Mouse (Mus musculus): ENCODE measurements around the gene Adam19. TPM values are rescaled to one million over a fixed set of nuclear protein-coding genes. Genes with fewer than 3 reads are reported as not detected.

Adam19 gene
- total RNA-seq, 1 experiment, result 43.8 TPM

DNA sequence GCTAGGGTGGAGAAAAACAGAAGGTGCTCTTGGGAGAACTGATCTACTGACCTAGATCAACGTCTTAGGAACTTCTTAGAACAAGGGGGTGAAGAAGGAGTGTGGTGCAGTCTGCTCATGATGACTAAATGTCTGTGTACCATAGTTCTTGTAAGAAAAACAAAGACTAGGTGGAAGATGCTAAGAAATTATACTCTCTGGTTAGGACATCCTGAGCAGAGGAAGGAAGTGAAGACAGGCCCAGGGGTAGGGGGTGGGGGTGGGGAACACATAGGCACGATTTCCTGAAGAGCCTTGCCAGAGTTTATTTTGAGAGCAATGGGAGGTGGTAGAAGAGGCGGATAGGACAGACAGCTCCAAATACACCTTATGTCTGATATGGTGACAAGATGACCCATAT is 27.6 kb downstream of the Adam19 start:
- no peak overlapping the region for H3K9ac ChIP-seq (ENCODE audit: insufficient read depth, low read depth, low read length, poor library complexity, severe bottlenecking)

DNA sequence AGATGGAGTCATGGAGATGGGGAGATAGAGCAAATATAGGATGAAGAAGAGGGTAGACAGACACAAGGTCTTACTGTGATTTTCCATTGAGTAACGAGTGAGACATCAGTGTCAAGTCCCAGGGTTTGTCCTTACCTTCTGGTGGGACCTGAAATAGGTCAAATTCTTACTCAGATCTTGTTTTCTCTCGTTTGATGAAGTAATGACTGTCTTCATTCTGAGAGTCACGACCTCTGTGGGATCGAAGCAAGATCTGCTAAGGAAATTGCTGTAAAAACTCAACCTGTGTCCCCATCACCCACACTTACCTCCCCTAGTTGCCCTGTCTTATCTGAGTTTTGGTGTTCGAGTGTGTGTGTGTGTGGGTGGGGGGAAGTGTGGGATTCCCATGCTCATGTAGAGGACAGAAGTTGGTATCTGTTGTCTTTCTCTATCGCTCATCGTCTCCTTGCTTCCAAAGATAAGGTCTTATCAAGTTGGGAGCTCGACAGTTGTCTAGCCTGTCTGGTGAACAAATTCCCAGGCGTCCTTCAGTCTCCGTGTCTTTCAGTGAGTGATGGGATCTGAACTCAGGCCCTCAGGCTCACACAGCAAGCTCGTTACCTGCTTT is 28.1 kb downstream of the Adam19 start:
- Histone ChIP-seq H3K27ac (ENCODE audit: insufficient read depth, low read depth, low read length, poor library complexity, severe bottlenecking) (no peak overlapping the region), H3K9ac (ENCODE audit: insufficient read depth, low read depth, low read length, poor library complexity, severe bottlenecking) (no peak overlapping the region), H3K9me3 (ENCODE audit: control insufficient read depth, insufficient read depth, low read depth, low read length) (no peaks in the 10 kb centered on the region), H3K36me3 (ENCODE audit: control insufficient read depth, insufficient read depth, low read length, poor library complexity, severe bottlenecking) (peaks cover 5% of the 10 kb centered on the region; the same call in 1 of the 2 replicates), H3K4me1 (ENCODE audit: control insufficient read depth in 2 of 2, insufficient read depth in 2 of 2, low read length in 2 of 2, poor library complexity in 1 of 2) (peaks cover 0 to 11% of the 10 kb centered on the region in 2 experiments; a peak in 2 of 4 replicates), H3K4me3 (ENCODE audit: insufficient read depth in 1 of 2, low read depth in 1 of 2, low read length in 2 of 2, poor library complexity in 1 of 2, severe bottlenecking in 1 of 2) (no peak overlapping the region)
- in situ Hi-C loops (cut with MboI; ENCODE audit: low sequenced_read_pairs in 2 of 2, unreplicated experiment in 2 of 2), result no loop called here
- no peak for DNase-seq (ENCODE audit: low read depth, low spot score)
- TF ChIP-seq CHD2 (IDR thresholded peaks at IDR 0.05; ENCODE audit: low read depth, low read length) (no peak), ZC3H11A (IDR thresholded peaks at IDR 0.05; ENCODE audit: borderline replicate concordance, low read depth, low read length) (no peak), ZNF384 (IDR thresholded peaks at IDR 0.05; ENCODE audit: low read depth, low read length) (no peak), MAFK (IDR thresholded peaks at IDR 0.05; ENCODE audit: insufficient read depth, low read depth, low read length) (no peak), HCFC1 (IDR thresholded peaks at IDR 0.05; ENCODE audit: borderline replicate concordance, insufficient read depth, low read length) (no peak)

More for the DNA sequence above, 27.6 kb downstream of the Adam19 start:
- DNase-seq (ENCODE audit: low read depth, low spot score), result no peak
- H3K4me1 ChIP-seq (ENCODE audit: control insufficient read depth in 2 of 2, insufficient read depth in 2 of 2, low read length in 2 of 2, poor library complexity in 1 of 2), result peaks cover 0 to 6% of the 10 kb centered on the region in 2 experiments; a peak in 2 of 4 replicates
- in situ Hi-C loops (cut with MboI; ENCODE audit: low sequenced_read_pairs in 2 of 2, unreplicated experiment in 2 of 2), result no loop called here
- H3K27ac ChIP-seq (ENCODE audit: insufficient read depth, low read depth, low read length, poor library complexity, severe bottlenecking), result no peak overlapping the region
- H3K9me3 ChIP-seq (ENCODE audit: control insufficient read depth, insufficient read depth, low read depth, low read length), result no peaks in the 10 kb centered on the region
- TF ChIP-seq CHD2 (IDR thresholded peaks at IDR 0.05; ENCODE audit: low read depth, low read length), result no peak
- no peak for TF ChIP-seq ZNF384 (IDR thresholded peaks at IDR 0.05; ENCODE audit: low read depth, low read length)
- TF ChIP-seq MAFK (IDR thresholded peaks at IDR 0.05; ENCODE audit: insufficient read depth, low read depth, low read length), result no peak
- no peak for TF ChIP-seq ZC3H11A (IDR thresholded peaks at IDR 0.05; ENCODE audit: borderline replicate concordance, low read depth, low read length)
- no peak for TF ChIP-seq HCFC1 (IDR thresholded peaks at IDR 0.05; ENCODE audit: borderline replicate concordance, insufficient read depth, low read length)
- peaks cover 7% of the 10 kb centered on the region; the same call in 1 of the 2 replicates for H3K36me3 ChIP-seq (ENCODE audit: control insufficient read depth, insufficient read depth, low read length, poor library complexity, severe bottlenecking)
- no peak overlapping the region for H3K4me3 ChIP-seq (ENCODE audit: insufficient read depth in 1 of 2, low read depth in 1 of 2, low read length in 2 of 2, poor library complexity in 1 of 2, severe bottlenecking in 1 of 2)

DNA sequence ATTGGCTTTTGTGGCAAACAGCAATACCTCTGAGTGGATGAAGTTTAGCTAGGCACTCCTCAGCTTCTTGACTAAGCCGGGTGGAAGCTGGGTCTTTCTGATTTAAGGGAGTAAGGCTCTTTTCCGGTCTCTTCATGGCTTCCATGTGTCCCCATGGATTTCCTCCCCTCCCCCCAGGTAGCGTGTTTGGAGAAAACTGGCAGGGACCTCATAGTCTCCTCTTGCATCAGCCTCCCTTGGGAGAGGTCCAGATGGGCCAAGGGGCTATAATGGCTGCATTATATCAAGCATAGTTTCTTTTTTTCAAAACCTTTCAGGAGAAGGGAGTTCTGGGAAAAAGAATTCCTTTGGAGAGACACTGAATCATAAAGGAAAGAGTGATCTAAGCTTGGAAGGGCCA is 28.8 kb downstream of the Adam19 start:
- H3K9ac ChIP-seq (ENCODE audit: insufficient read depth, low read depth, low read length, poor library complexity, severe bottlenecking), result no peak overlapping the region
- H3K4me3 ChIP-seq (ENCODE audit: insufficient read depth in 1 of 2, low read depth in 1 of 2, low read length in 2 of 2, poor library complexity in 1 of 2, severe bottlenecking in 1 of 2), result no peak overlapping the region
- DNase-seq (ENCODE audit: low read depth, low spot score), result no peak
- peaks cover 3 to 16% of the 10 kb centered on the region in 2 experiments; a peak in 3 of 4 replicates for H3K4me1 ChIP-seq (ENCODE audit: control insufficient read depth in 2 of 2, insufficient read depth in 2 of 2, low read length in 2 of 2, poor library complexity in 1 of 2)
- in situ Hi-C loops (cut with MboI; ENCODE audit: low sequenced_read_pairs in 2 of 2, unreplicated experiment in 2 of 2), result no loop called here
- peaks cover 5% of the 10 kb centered on the region; the same call in 1 of the 2 replicates for H3K36me3 ChIP-seq (ENCODE audit: control insufficient read depth, insufficient read depth, low read length, poor library complexity, severe bottlenecking)
- H3K27ac ChIP-seq (ENCODE audit: insufficient read depth, low read depth, low read length, poor library complexity, severe bottlenecking), result no peak overlapping the region
- H3K9me3 ChIP-seq (ENCODE audit: control insufficient read depth, insufficient read depth, low read depth, low read length), result no peaks in the 10 kb centered on the region
- no peak for TF ChIP-seq ZC3H11A (IDR thresholded peaks at IDR 0.05; ENCODE audit: borderline replicate concordance, low read depth, low read length)
- no peak for TF ChIP-seq CHD2 (IDR thresholded peaks at IDR 0.05; ENCODE audit: low read depth, low read length)
- TF ChIP-seq HCFC1 (IDR thresholded peaks at IDR 0.05; ENCODE audit: borderline replicate concordance, insufficient read depth, low read length), result no peak
- TF ChIP-seq MAFK (IDR thresholded peaks at IDR 0.05; ENCODE audit: insufficient read depth, low read depth, low read length), result no peak
- TF ChIP-seq ZNF384 (IDR thresholded peaks at IDR 0.05; ENCODE audit: low read depth, low read length), result no peak

DNA sequence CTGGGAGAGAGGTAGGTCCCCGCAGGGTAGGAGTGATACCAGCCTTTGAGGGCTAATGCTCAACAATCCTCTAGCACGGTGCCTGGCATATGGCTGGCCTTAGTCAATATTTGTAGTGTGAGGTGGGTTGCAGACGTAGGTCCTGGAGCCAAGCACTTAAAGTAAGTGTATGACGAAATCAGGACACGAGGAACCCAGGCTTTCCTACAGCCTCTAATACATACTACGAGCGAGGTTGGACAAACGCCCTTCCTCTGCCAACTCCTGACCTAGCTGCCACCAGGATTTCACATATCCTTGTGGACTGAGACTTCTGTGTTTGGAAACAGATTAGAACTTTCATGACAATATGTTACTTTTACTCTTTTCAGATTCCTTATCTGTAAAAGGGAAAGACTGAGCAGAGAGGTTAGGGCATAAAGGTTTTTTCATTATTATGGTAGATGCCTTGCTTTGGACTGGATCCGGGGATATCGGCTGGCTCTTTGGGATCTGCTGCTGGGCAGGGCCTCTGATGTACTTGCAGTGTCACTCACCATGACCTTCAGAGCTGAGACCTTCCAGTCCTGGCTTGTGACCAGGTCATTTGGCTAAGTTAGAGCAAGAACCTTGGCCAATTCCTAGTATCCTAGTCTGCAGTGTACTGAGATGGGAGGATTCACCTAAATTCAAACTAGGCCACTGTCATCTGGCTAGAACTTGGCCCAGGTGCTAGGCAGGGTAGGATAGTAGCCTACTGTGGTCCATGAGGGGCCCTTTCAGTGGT is 29.8 kb downstream of the Adam19 start:
- DNase-seq (ENCODE audit: low read depth, low spot score), result no peak
- Histone ChIP-seq H3K9ac (ENCODE audit: insufficient read depth, low read depth, low read length, poor library complexity, severe bottlenecking) (no peak overlapping the region), H3K4me1 (ENCODE audit: control insufficient read depth in 2 of 2, insufficient read depth in 2 of 2, low read length in 2 of 2, poor library complexity in 1 of 2) (peaks cover 4 to 23% of the 10 kb centered on the region in 2 experiments; a peak in 3 of 4 replicates), H3K4me3 (ENCODE audit: insufficient read depth in 1 of 2, low read depth in 1 of 2, low read length in 2 of 2, poor library complexity in 1 of 2, severe bottlenecking in 1 of 2) (no peak overlapping the region), H3K27ac (ENCODE audit: insufficient read depth, low read depth, low read length, poor library complexity, severe bottlenecking) (no peak overlapping the region), H3K9me3 (ENCODE audit: control insufficient read depth, insufficient read depth, low read depth, low read length) (no peaks in the 10 kb centered on the region), H3K36me3 (ENCODE audit: control insufficient read depth, insufficient read depth, low read length, poor library complexity, severe bottlenecking) (peaks cover 5% of the 10 kb centered on the region; the same call in 1 of the 2 replicates)
- TF ChIP-seq HCFC1 (IDR thresholded peaks at IDR 0.05; ENCODE audit: borderline replicate concordance, insufficient read depth, low read length) (no peak), MAFK (IDR thresholded peaks at IDR 0.05; ENCODE audit: insufficient read depth, low read depth, low read length) (no peak), CHD2 (IDR thresholded peaks at IDR 0.05; ENCODE audit: low read depth, low read length) (no peak), ZC3H11A (IDR thresholded peaks at IDR 0.05; ENCODE audit: borderline replicate concordance, low read depth, low read length) (no peak)
- in situ Hi-C loops (cut with MboI; ENCODE audit: low sequenced_read_pairs in 2 of 2, unreplicated experiment in 2 of 2), result no loop called here

All from ES-E14 (cell line).